Mouse (Mus musculus) urinary bladder, postnatal 36 days (tissue): Measurements from ENCODE around the gene Cd5.
A peak's percentile ranks its signal among the peaks of the same experiment; 100 is the strongest.

Experiments
- DNase-seq, 2 experiments: peaks; one replicate each; pipeline ENCODE4 v3.0.0; 2022; ENCODE audit warnings: low spot score in 2 of 2, mixed read lengths in 1 of 2

Gene Cd5

GRCm38 (mm10) chr19:10758708-10759107 lies 19.9 kb upstream of the Cd5 start:
- DNase-seq: no peak

- DNase-seq: no peak
These were observed 18.7 kb upstream of the Cd5 start for GRCm38 (mm10) chr19:10757526-10757925.

- DNase-seq: no peak
These were observed 18.3 kb upstream of the Cd5 start for GRCm38 (mm10) chr19:10757125-10757524.

GRCm38 (mm10) chr19:10752646-10753045 lies 13.8 kb upstream of the Cd5 start:
- DNase-seq: no peak

GRCm38 (mm10) chr19:10752106-10752505 lies 13.3 kb upstream of the Cd5 start:
- no peak for DNase-seq

- DNase-seq: no peak
These were observed 12.8 kb upstream of the Cd5 start for GRCm38 (mm10) chr19:10751607-10752006.

- no peak for DNase-seq
These were observed 11.4 kb upstream of the Cd5 start for GRCm38 (mm10) chr19:10750161-10750560.

- no peak for DNase-seq
These were observed 10.5 kb upstream of the Cd5 start for GRCm38 (mm10) chr19:10749295-10749694.

- DNase-seq: no peak
These were observed 9.8 kb upstream of the Cd5 start for GRCm38 (mm10) chr19:10748401-10749102.

GRCm38 (mm10) chr19:10747718-10748117 lies 8.9 kb upstream of the Cd5 start:
- DNase-seq: no peak

GRCm38 (mm10) chr19:10747182-10747581 lies 8.4 kb upstream of the Cd5 start:
- DNase-seq: no peak

- no peak for DNase-seq
These were observed 3.8 kb upstream of the Cd5 start for GRCm38 (mm10) chr19:10742565-10742964.

GRCm38 (mm10) chr19:10742145-10742544 lies 3.3 kb upstream of the Cd5 start:
- no peak for DNase-seq

GRCm38 (mm10) chr19:10740641-10741440 lies 2.0 kb upstream of the Cd5 start:
- DNase-seq: peak; percentile 53 to 55

GRCm38 (mm10) chr19:10739916-10740315 lies 1.1 kb upstream of the Cd5 start:
- DNase-seq: no peak

- DNase-seq: no peak
These were observed 764 bp downstream of the Cd5 start for GRCm38 (mm10) chr19:10738038-10738437.

- no peak for DNase-seq
These were observed 2.9 kb downstream of the Cd5 start for GRCm38 (mm10) chr19:10735861-10736260.

- no peak for DNase-seq
These were observed 3.7 kb downstream of the Cd5 start for GRCm38 (mm10) chr19:10735061-10735460.

- no peak for DNase-seq
These were observed 4.2 kb downstream of the Cd5 start for GRCm38 (mm10) chr19:10734554-10734953.

GRCm38 (mm10) chr19:10733501-10734127 lies 5.2 kb downstream of the Cd5 start:
- no peak for DNase-seq

GRCm38 (mm10) chr19:10732741-10733140 lies 6.1 kb downstream of the Cd5 start:
- no peak for DNase-seq

- no peak for DNase-seq
These were observed 6.8 kb downstream of the Cd5 start for GRCm38 (mm10) chr19:10731975-10732374.

GRCm38 (mm10) chr19:10730469-10730868 lies 8.3 kb downstream of the Cd5 start:
- no peak for DNase-seq
